Comparison of ENCODE assay signal across 11 mouse cellular contexts in the genomic region with DNA sequence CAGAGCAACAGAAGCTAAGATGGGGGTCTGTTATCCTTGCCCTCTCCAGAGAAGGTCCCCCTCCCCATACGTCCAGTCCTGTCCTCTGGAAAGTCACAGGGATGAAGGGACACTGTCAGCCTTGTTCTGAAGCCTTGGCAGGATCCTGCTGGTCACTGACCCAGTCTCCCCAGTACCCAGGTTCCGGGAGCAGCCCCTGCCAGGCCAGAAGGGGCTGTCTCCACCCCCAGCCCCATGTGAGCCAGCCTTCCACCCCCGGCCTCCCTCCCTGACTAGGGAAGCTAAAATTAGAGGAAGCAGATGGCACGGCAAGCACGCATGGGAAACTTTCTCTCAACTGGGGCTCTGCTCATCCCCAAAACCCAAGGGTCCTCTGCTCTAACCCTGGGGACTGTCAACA. TPM values are rescaled to one million over a fixed set of nuclear protein-coding genes. Genes with fewer than 3 reads are reported as not detected.
DNase-seq lines count a peak whose midpoint lies in the region; ATAC-seq lines count a peak whose summit lies in the region.
"Had no signal": no experiment of that assay in that cellular context is flagged by ENCODE, and none has a peak within 500 bp of the region (broad histone marks: within the 10 kb centered on the region; RNA-seq: fewer than 3 reads in every experiment).

No protein-coding gene starts in this region.

- intact Hi-C loops in left cerebral cortex, postnatal 10 days (cut with DNase I) = no loop called here

- no peak overlapping the region for H3K4me2 ChIP-seq in heart, embryonic 16.5 days (ENCODE audit: low read depth, low read length)
- H3K4me2 ChIP-seq in midbrain, embryonic 15.5 days = no peak overlapping the region
- H3K4me2 ChIP-seq: embryonic facial prominence, embryonic 13.5 days; limb, embryonic 13.5 days; lung, embryonic 14.5 days had no signal

- no peak overlapping the region for H3K4me3 ChIP-seq in heart, embryonic 16.5 days (ENCODE audit: low read length)
- no peak overlapping the region for H3K4me3 ChIP-seq in midbrain, embryonic 15.5 days
- H3K4me3 ChIP-seq: embryonic facial prominence, embryonic 13.5 days; limb, embryonic 13.5 days had no signal

- DNase-seq in cerebellum, adult 9-10 months = no peak
- DNase-seq in heart, adult 8-10 months (ENCODE audit: low spot score) = no peak
- peak; percentile 54 to 66 for DNase-seq in cerebellum, postnatal 14 days
- peak; percentile 34 to 70 for DNase-seq in left cerebral cortex, postnatal 10 days (ENCODE audit: extremely low spot score in 1 of 2, low spot score in 2 of 2)
- no peak for DNase-seq in urinary bladder, postnatal 4 days (ENCODE audit: low spot score in 2 of 2)
- DNase-seq: lung, embryonic 14.5 days had no signal

- H3K9ac ChIP-seq in heart, embryonic 16.5 days (ENCODE audit: low read length) = 0 out of 2 replicates have a peak overlapping the region, but pooled peaks have one; percentile 27
- H3K9ac ChIP-seq in midbrain, embryonic 15.5 days = no peak overlapping the region
- H3K9ac ChIP-seq: embryonic facial prominence, embryonic 13.5 days; lung, embryonic 14.5 days had no signal

- ATAC-seq in cerebellum, adult (ENCODE audit: insufficient number of reproducible peaks, low FRiP score, low TSS enrichment) = peak; percentile 36; the same call in 1 of the 2 replicates
- no peak for ATAC-seq in heart, embryonic 16.5 days (replicated peaks; ENCODE audit: extremely low read depth, insufficient read depth, low FRiP score)
- no peak for ATAC-seq in midbrain, embryonic 15.5 days (replicated peaks)

- H3K9me3 ChIP-seq in heart, embryonic 16.5 days (replicated peaks; ENCODE audit: control insufficient read depth, low read length) = no peaks in the 10 kb centered on the region
- no peaks in the 10 kb centered on the region for H3K9me3 ChIP-seq in midbrain, embryonic 15.5 days
- H3K9me3 ChIP-seq: embryonic facial prominence, embryonic 13.5 days; limb, embryonic 13.5 days had no signal

- 37% methylated on average over 5 of the region's 5 CpGs for WGBS in heart, embryonic 16.5 days
- WGBS in midbrain, embryonic 15.5 days = 67% methylated on average over 5 of the region's 5 CpGs

- peaks cover 39% of the 10 kb centered on the region for H3K4me1 ChIP-seq in heart, embryonic 16.5 days (ENCODE audit: control insufficient read depth, insufficient read depth, low read length)
- H3K4me1 ChIP-seq in midbrain, embryonic 15.5 days = peaks cover 16% of the 10 kb centered on the region

- H3K36me3 ChIP-seq in heart, embryonic 16.5 days (ENCODE audit: control insufficient read depth, insufficient read depth) = peaks cover 9% of the 10 kb centered on the region; the same call in 1 of the 2 replicates
- peaks cover 12% of the 10 kb centered on the region; the same call in 1 of the 2 replicates for H3K36me3 ChIP-seq in midbrain, embryonic 15.5 days (replicated peaks)

- no peaks in the 10 kb centered on the region for H3K27me3 ChIP-seq in heart, embryonic 16.5 days (ENCODE audit: control insufficient read depth, insufficient read depth, low read length)
- H3K27me3 ChIP-seq in midbrain, embryonic 15.5 days (replicated peaks) = no peaks in the 10 kb centered on the region
- H3K27me3 ChIP-seq: embryonic facial prominence, embryonic 13.5 days; limb, embryonic 13.5 days had no signal

- no peak overlapping the region; the same call in 1 of the 2 replicates for H3K27ac ChIP-seq in heart, embryonic 16.5 days (ENCODE audit: low read length)
- H3K27ac ChIP-seq in midbrain, embryonic 15.5 days = no peak overlapping the region
- H3K27ac ChIP-seq: embryonic facial prominence, embryonic 13.5 days; limb, embryonic 13.5 days had no signal

RNA-seq across cellular contexts. Expression of a gene that starts 16.1 kb away (rescaled TPM):
- polyA plus RNA-seq in heart, embryonic 16.5 days (2015; fragmentation: Nextera tagmentation; extraction: Ambion mirVana) = 8.3 and 8.7 TPM in 2 replicates
- 10 to 100 TPM; 10.8 to 17.6 (median 14.2) TPM for total RNA-seq in heart, adult 8-10 months (2022)
- 100 to 1,000 TPM; 445 to 464 TPM for total RNA-seq in left cerebral cortex, postnatal 10 days (2021)
- polyA plus RNA-seq in midbrain, embryonic 15.5 days (2015; fragmentation: Nextera tagmentation; extraction: Ambion mirVana) = 67.2 and 68.0 TPM in 2 replicates

RNA-seq across cellular contexts. Expression of a gene that starts 39.0 kb away (rescaled TPM):
- 1.0 and 1.2 TPM in 2 replicates for polyA plus RNA-seq in heart, embryonic 16.5 days (2015; fragmentation: Nextera tagmentation; extraction: Ambion mirVana)
- total RNA-seq in heart, adult 8-10 months (2022) = 1 to 10 TPM; 1.3 to 2.5 (median 1.9) TPM
- under 1 TPM in 1 of 2 experiments, not detected in 1; 0.11 TPM for total RNA-seq in left cerebral cortex, postnatal 10 days (2021)
- 0.93 and 1.00 TPM in 2 replicates for polyA plus RNA-seq in midbrain, embryonic 15.5 days (2015; fragmentation: Nextera tagmentation; extraction: Ambion mirVana)

RNA-seq across cellular contexts. Expression of a gene that starts 39.3 kb away (rescaled TPM):
- polyA plus RNA-seq in heart, embryonic 16.5 days (2015; fragmentation: Nextera tagmentation; extraction: Ambion mirVana) = 65.2 and 69.1 TPM in 2 replicates
- 1 to 10 TPM in 3 of 4 experiments, under 1 TPM in 1; 0.81 to 2.4 (median 1.7) TPM for total RNA-seq in heart, adult 8-10 months (2022)
- total RNA-seq in left cerebral cortex, postnatal 10 days (2021) = 1 to 10 TPM; 1.1 TPM
- 8.0 and 10.9 TPM in 2 replicates for polyA plus RNA-seq in midbrain, embryonic 15.5 days (2015; fragmentation: Nextera tagmentation; extraction: Ambion mirVana)

RNA-seq across cellular contexts. Expression of a gene that starts 56.8 kb away (rescaled TPM):
- polyA plus RNA-seq in heart, embryonic 16.5 days (2015; fragmentation: Nextera tagmentation; extraction: Ambion mirVana) = 258 and 282 TPM in 2 replicates
- 100 to 1,000 TPM; 314 to 382 (median 360) TPM for total RNA-seq in heart, adult 8-10 months (2022)
- total RNA-seq in left cerebral cortex, postnatal 10 days (2021) = 100 to 1,000 TPM; 255 to 264 TPM
- polyA plus RNA-seq in midbrain, embryonic 15.5 days (2015; fragmentation: Nextera tagmentation; extraction: Ambion mirVana) = 228 and 238 TPM in 2 replicates

Comparison
In these comparisons a context has a peak if more than half of its experiments do, and no peak if none do; other contexts are left out.
1. DNase-seq: peak in cerebellum, postnatal 14 days (2 of 2) and left cerebral cortex, postnatal 10 days (2 of 2); none in cerebellum, adult 9-10 months (single experiment), heart, adult 8-10 months (single experiment) and urinary bladder, postnatal 4 days (0 of 2).
2. RNA of a gene that starts 16.1 kb away (total RNA-seq): 445 to 464 TPM in left cerebral cortex, postnatal 10 days; 10.8 to 17.6 TPM in heart, adult 8-10 months; every median in the first group is over 10 times any median in the second.